Mouse (Mus musculus): ENCODE data around the gene Ppp3r2. TPM values are rescaled to one million over a fixed set of nuclear protein-coding genes. Genes with fewer than 3 reads are reported as not detected.
A peak's percentile ranks its signal among the peaks of the same experiment; 100 is the strongest.

Gene Ppp3r2
- total and polyA plus RNA-seq, 2 experiments from 2014 or later = 0.29 to 0.31 TPM

DNA sequence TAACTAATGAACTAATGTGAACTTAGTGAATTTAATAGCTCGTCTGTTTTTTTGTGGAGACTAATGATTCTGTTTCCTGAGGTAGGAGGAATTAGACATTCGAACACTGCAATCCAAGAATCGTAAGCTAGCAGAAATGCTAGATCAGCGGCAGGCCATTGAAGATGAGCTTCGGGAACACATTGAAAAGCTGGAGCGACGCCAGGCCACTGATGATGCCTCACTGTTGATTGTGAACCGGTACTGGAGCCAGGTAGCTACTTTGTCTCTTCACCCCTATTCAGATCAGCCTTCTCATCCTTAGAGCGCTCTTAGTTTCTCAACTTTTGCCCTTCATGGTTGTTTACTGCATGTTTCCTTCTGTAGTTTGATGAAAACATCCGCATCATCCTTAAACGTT, 44.0 kb downstream of the Ppp3r2 start:
- DNase-seq (ENCODE audit: low spot score) (no peak), ATAC-seq (no peak)
- Histone ChIP-seq H3K36me3 (ENCODE audit: insufficient read depth, low read length) (peaks cover 38% of the 10 kb centered on the region), H3K27me3 (ENCODE audit: insufficient read depth, low read length) (no peaks in the 10 kb centered on the region), H3K4me2 (ENCODE audit: low read depth, low read length) (no peak overlapping the region), H3K27ac (no peak overlapping the region), H3K9ac (replicated peaks; ENCODE audit: low read length) (no peak overlapping the region), H3K9me3 (ENCODE audit: low read length) (no peaks in the 10 kb centered on the region), H3K4me1 (ENCODE audit: insufficient read depth, low read length) (peaks cover 7% of the 10 kb centered on the region; the same call in 1 of the 2 replicates), H3K4me3 (ENCODE audit: low read length) (no peak overlapping the region)
- WGBS = 83% methylated on average over 11 of the region's 11 CpGs
- TF ChIP-seq CTCF (IDR thresholded peaks at IDR 0.05; ENCODE audit: low read depth) = no peak

DNA sequence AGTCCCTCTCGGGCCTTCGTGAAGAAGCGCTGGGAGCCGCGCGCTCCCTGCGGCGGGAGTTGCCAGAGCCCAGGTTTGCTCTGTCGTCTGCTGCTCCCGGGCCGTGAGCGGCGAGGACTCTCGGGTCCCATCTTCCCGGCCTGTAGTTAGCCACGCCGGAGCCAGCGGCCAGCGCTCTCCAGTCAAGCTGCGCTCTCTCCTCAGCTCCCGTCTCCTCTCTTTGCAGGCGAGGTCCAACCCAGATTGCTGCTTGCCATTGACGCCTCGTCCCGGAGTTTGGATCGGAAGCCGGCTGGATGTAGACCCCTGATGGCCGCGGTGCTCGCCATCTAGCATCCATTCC, 49.7 kb downstream of the Ppp3r2 start:
- no peak; the same call in 1 of the 2 replicates for TF ChIP-seq CTCF (IDR thresholded peaks at IDR 0.05; ENCODE audit: low read depth)
- Histone ChIP-seq H3K27me3 (ENCODE audit: insufficient read depth, low read length) (no peaks in the 10 kb centered on the region), H3K4me2 (ENCODE audit: low read depth, low read length) (peak overlapping the region; percentile 77), H3K36me3 (ENCODE audit: insufficient read depth, low read length) (peaks cover 10% of the 10 kb centered on the region), H3K9me3 (ENCODE audit: low read length) (no peaks in the 10 kb centered on the region), H3K4me3 (ENCODE audit: low read length) (peak overlapping the region; percentile 62), H3K9ac (replicated peaks; ENCODE audit: low read length) (peak overlapping the region; percentile 65), H3K27ac (peak overlapping the region; percentile 91), H3K4me1 (ENCODE audit: insufficient read depth, low read length) (peaks cover 7% of the 10 kb centered on the region; the same call in 1 of the 2 replicates)
- peak; percentile 82; the same call in 1 of the 2 replicates for ATAC-seq
- under 1% methylated on average over 30 of the region's 30 CpGs for WGBS
- DNase-seq (ENCODE audit: low spot score) = no peak

DNA sequence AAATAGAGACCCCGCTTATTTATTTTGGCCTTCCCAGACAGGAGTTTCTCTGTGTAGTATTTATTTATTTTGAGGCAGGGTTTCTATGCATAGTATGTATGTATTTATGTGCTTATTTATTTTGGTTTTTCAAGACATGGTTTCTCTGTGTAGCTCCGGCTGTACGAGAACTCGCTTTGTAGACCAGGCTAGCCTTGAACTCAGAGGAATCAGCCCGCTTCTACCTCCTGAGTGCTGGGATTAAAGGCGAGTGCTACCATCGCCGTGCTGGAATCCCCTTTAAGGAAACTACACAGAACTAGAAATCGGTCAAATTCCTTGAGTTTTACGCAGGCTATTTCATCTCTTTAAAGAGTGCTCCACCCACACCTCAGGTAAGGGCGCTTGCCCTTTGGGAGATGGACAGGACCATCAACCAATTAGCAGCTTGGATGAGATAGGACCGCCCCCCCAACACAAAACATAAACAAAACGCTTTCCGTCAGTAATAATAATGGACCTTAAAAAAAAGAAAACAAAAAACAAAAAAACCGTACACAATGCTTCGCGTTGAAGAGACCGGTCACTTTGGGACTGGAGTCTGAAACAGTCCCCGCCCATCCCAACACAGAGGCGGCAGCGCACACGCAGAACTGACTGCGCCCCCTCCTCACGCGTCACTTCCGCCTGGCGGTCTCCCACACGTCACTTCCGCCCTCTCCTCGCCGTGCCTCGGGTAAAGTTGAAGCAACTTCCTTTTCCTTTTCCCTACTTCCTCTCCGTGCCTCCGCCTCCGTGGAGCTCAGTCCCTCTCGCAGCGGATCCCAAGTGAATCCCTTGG, 50.3 kb downstream of the Ppp3r2 start, which contains the start of gene Rnf20:
Gene Rnf20 (plus strand): TSS at position 688 of the 820 bp plus-strand sequence.
- 4% methylated on average over 37 of the region's 37 CpGs for WGBS
- peak within 1 kb of the TSS; percentile 62 for H3K4me3 ChIP-seq (ENCODE audit: low read length)
- DNase-seq (ENCODE audit: low spot score) (peak; percentile 98), ATAC-seq (peak; percentile 98)
- peak within 1 kb of the TSS; percentile 65 for H3K9ac ChIP-seq (replicated peaks; ENCODE audit: low read length)
- no peaks in the 10 kb centered on the region for H3K9me3 ChIP-seq (ENCODE audit: low read length)
- no peaks in the 10 kb centered on the region for H3K27me3 ChIP-seq (ENCODE audit: insufficient read depth, low read length)
- peaks cover 7% of the 10 kb centered on the region; the same call in 1 of the 2 replicates for H3K4me1 ChIP-seq (ENCODE audit: insufficient read depth, low read length)
- H3K27ac ChIP-seq = peak within 1 kb of the TSS; percentile 91
- peak within 1 kb of the TSS; percentile 77 for H3K4me2 ChIP-seq (ENCODE audit: low read depth, low read length)
- TF ChIP-seq CTCF (IDR thresholded peaks at IDR 0.05; ENCODE audit: low read depth) = no peak; the same call in 1 of the 2 replicates
- peaks cover 6% of the 10 kb centered on the region for H3K36me3 ChIP-seq (ENCODE audit: insufficient read depth, low read length)

DNA sequence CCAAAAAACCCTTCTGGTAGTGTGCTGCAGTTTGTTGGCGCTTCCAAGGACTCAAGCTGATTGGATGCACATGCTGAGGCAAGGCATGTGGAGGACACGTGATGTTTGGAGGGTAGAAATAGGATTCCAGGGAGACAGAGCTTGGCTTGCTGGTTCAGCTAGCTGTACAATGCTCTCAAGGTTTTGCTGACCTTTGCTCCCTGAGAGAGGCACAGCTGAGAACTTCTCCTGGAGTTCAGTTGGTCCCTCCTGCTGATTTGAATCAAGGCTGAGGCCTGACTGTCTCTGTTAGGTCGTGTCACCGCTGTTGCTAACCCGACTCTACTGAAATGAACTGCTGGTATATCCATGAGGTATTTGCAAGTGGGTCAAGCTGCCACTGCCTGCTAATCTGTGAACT, 52.9 kb downstream of the Ppp3r2 start:
- H3K4me1 ChIP-seq (ENCODE audit: insufficient read depth, low read length) = peaks cover 7% of the 10 kb centered on the region; the same call in 1 of the 2 replicates
- WGBS = 79% methylated on average over 5 of the region's 5 CpGs
- TF ChIP-seq CTCF (IDR thresholded peaks at IDR 0.05; ENCODE audit: low read depth) = no peak
- DNase-seq (ENCODE audit: low spot score) (no peak), ATAC-seq (no peak)
- no peak overlapping the region for H3K27ac ChIP-seq
- H3K4me2 ChIP-seq (ENCODE audit: low read depth, low read length) = no peak overlapping the region
- H3K4me3 ChIP-seq (ENCODE audit: low read length) = no peak overlapping the region
- no peak overlapping the region for H3K9ac ChIP-seq (replicated peaks; ENCODE audit: low read length)
- no peaks in the 10 kb centered on the region for H3K9me3 ChIP-seq (ENCODE audit: low read length)
- no peaks in the 10 kb centered on the region for H3K36me3 ChIP-seq (ENCODE audit: insufficient read depth, low read length)
- no peaks in the 10 kb centered on the region for H3K27me3 ChIP-seq (ENCODE audit: insufficient read depth, low read length)

Other genes starting within 250 kb of the Ppp3r2 start
- not detected in 2 replicates for gene Acnat1, start 208.1 kb downstream of the Ppp3r2 start, total RNA-seq (2014; rRNA removed)
- gene Acnat1, start 208.1 kb downstream of the Ppp3r2 start, polyA plus RNA-seq (2015; fragmentation: Nextera tagmentation; extraction: Ambion mirVana) = not detected in 2 replicates
- not detected in 2 replicates for gene Baat, start 175.5 kb downstream of the Ppp3r2 start, total RNA-seq (2014; rRNA removed)
- gene Baat, start 175.5 kb downstream of the Ppp3r2 start, polyA plus RNA-seq (2015; fragmentation: Nextera tagmentation; extraction: Ambion mirVana) = not detected in 2 replicates
- 22.9 and 27.3 TPM in 2 replicates for gene Mrpl50, start 160.9 kb downstream of the Ppp3r2 start, total RNA-seq (2014; rRNA removed)
- 67.0 and 68.0 TPM in 2 replicates for gene Mrpl50, start 160.9 kb downstream of the Ppp3r2 start, polyA plus RNA-seq (2015; fragmentation: Nextera tagmentation; extraction: Ambion mirVana)
- gene Zfp189, start 160.8 kb downstream of the Ppp3r2 start, total RNA-seq (2014; rRNA removed) = 5.1 and 5.2 TPM in 2 replicates
- 5.1 and 5.4 TPM in 2 replicates for gene Zfp189, start 160.8 kb downstream of the Ppp3r2 start, polyA plus RNA-seq (2015; fragmentation: Nextera tagmentation; extraction: Ambion mirVana)
- gene Aldob, start 132.5 kb downstream of the Ppp3r2 start, total RNA-seq (2014; rRNA removed) = 0.26 and 0.97 TPM in 2 replicates
- 0.59 TPM in 2 replicates for gene Aldob, start 132.5 kb downstream of the Ppp3r2 start, polyA plus RNA-seq (2015; fragmentation: Nextera tagmentation; extraction: Ambion mirVana)
- gene Tmem246, start 84.1 kb downstream of the Ppp3r2 start, total RNA-seq (2014; rRNA removed) = 191 and 232 TPM in 2 replicates
- 151 and 158 TPM in 2 replicates for gene Tmem246, start 84.1 kb downstream of the Ppp3r2 start, polyA plus RNA-seq (2015; fragmentation: Nextera tagmentation; extraction: Ambion mirVana)
- 43.6 and 52.0 TPM in 2 replicates for gene Rnf20, start 50.0 kb downstream of the Ppp3r2 start, total RNA-seq (2014; rRNA removed)
- 44.8 and 45.2 TPM in 2 replicates for gene Rnf20, start 50.0 kb downstream of the Ppp3r2 start, polyA plus RNA-seq (2015; fragmentation: Nextera tagmentation; extraction: Ambion mirVana)
- 83.7 and 98.7 TPM in 2 replicates for gene Grin3a, start 163.7 kb upstream of the Ppp3r2 start, total RNA-seq (2014; rRNA removed)
- gene Grin3a, start 163.7 kb upstream of the Ppp3r2 start, polyA plus RNA-seq (2015; fragmentation: Nextera tagmentation; extraction: Ambion mirVana) = 22.0 and 26.2 TPM in 2 replicates